Mouse (Mus musculus) C2C12 (cell line): Measurements from ENCODE around the gene Zfp428. TPM values are rescaled to one million over a fixed set of nuclear protein-coding genes. Genes with fewer than 3 reads are reported as not detected.

Source experiments
- H3K27me3 ChIP-seq: one replicate; pipeline ENCODE4 v1.6.1; 2011; ENCODE audit not compliant: control insufficient read depth, insufficient read depth, insufficient read length
- H3K36me3 ChIP-seq: one replicate; pipeline ENCODE4 v1.6.1; 2011; ENCODE audit not compliant: control insufficient read depth, insufficient read depth
- H3K4me3 ChIP-seq: one replicate; pipeline ENCODE4 v1.5.1; 2011; ENCODE audit warnings: mild to moderate bottlenecking, control low read depth; ENCODE audit not compliant: poor library complexity, insufficient read depth, severe bottlenecking
- H3K79me2 ChIP-seq: one replicate; pipeline ENCODE4 v1.6.1; 2011; ENCODE audit not compliant: control insufficient read depth, insufficient read depth
- H3K79me3 ChIP-seq: one replicate; pipeline ENCODE4 v1.6.1; 2011; ENCODE audit warnings: low read depth, control low read depth
- H3ac ChIP-seq: one replicate; pipeline ENCODE3; 2011; ENCODE audit warnings: low read depth; ENCODE audit not compliant: control insufficient read depth, insufficient read length
- CEBPB ChIP-seq: IDR thresholded peaks from one replicate; pipeline ENCODE4 v1.6.1; 2011; ENCODE audit warnings: low read depth, mild to moderate bottlenecking, control low read depth, moderate library complexity
- CTCF ChIP-seq: IDR thresholded peaks from one replicate; pipeline ENCODE4 v1.5.1; 2011; ENCODE audit not compliant: control insufficient read depth, insufficient read depth, insufficient read length
- FOSL1 ChIP-seq: IDR thresholded peaks from one replicate; pipeline ENCODE4 v1.8.0; 2011; ENCODE audit warnings: mild to moderate bottlenecking, low read length; ENCODE audit not compliant: poor library complexity, insufficient read depth, severe bottlenecking
- MAX ChIP-seq: IDR thresholded peaks from one replicate; pipeline ENCODE4 v1.6.1; 2011; ENCODE audit warnings: mild to moderate bottlenecking, control low read depth
- MYOD1 ChIP-seq: IDR thresholded peaks from one replicate; pipeline ENCODE4 v1.6.1; 2011; ENCODE audit warnings: low read depth; ENCODE audit not compliant: control insufficient read depth, insufficient read length
- MYOG ChIP-seq: IDR thresholded peaks from one replicate; pipeline ENCODE4 v1.6.1; 2011; ENCODE audit not compliant: control insufficient read depth, insufficient read length; ENCODE audit errors: extremely low read depth
- USF1 ChIP-seq: IDR thresholded peaks from one replicate; pipeline ENCODE4 v1.6.1; 2011; ENCODE audit warnings: low read depth, mild to moderate bottlenecking, control low read depth, moderate library complexity
- polyA plus RNA-seq: library from polyadenylated mRNA; unstranded; fragments of >200 nt; fragmentation: generic; extraction: Trizol; gene quantifications from one replicate; pipeline ENCODE4 v1.2.1, GENCODE M21; 2012; ENCODE audit warnings: missing spikeins

Gene Zfp428
- polyA plus RNA-seq, 1 experiment: 53.8 TPM

GRCm38 (mm10) chr7:24530062-24530931, 23.5 kb downstream of the Zfp428 start, which contains the start of gene Irgq:
TSS of gene Irgq (plus strand) at chr7:24530689.
- H3K27me3 ChIP-seq: no peaks in the 10 kb centered on the region
- H3K79me3 ChIP-seq: no peaks in the 10 kb centered on the region
- peak within 1 kb of the TSS; percentile 74 for H3ac ChIP-seq
- peaks cover 7% of the 10 kb centered on the region for H3K79me2 ChIP-seq
- H3K36me3 ChIP-seq: no peaks in the 10 kb centered on the region
- peak within 1 kb of the TSS; percentile 43 for H3K4me3 ChIP-seq
- TF ChIP-seq USF1 (no peak), CTCF (no peak), MAX (peak; percentile 94), MYOD1 (no peak), MYOG (no peak), FOSL1 (no peak)

- Histone ChIP-seq H3K79me3 (no peaks in the 10 kb centered on the region), H3ac (peak overlapping the region; percentile 53), H3K4me3 (peak overlapping the region; percentile 43), H3K27me3 (no peaks in the 10 kb centered on the region), H3K36me3 (no peaks in the 10 kb centered on the region), H3K79me2 (peaks cover 7% of the 10 kb centered on the region)
- no peak for TF ChIP-seq MYOD1
- peak; percentile 96 for TF ChIP-seq CTCF
Observed at GRCm38 (mm10) chr7:24531211-24531971, 24.6 kb downstream of the Zfp428 start.

- TF ChIP-seq MAX (no peak), CEBPB (no peak), MYOD1 (no peak), FOSL1 (no peak), USF1 (no peak), CTCF (no peak), MYOG (no peak)
- Histone ChIP-seq H3K27me3 (no peaks in the 10 kb centered on the region), H3K36me3 (no peaks in the 10 kb centered on the region), H3K79me2 (peaks cover 7% of the 10 kb centered on the region), H3K79me3 (no peaks in the 10 kb centered on the region), H3ac (no peak overlapping the region), H3K4me3 (no peak overlapping the region)
Observed at GRCm38 (mm10) chr7:24533031-24533571, 26.3 kb downstream of the Zfp428 start.

- TF ChIP-seq USF1: no peak
- TF ChIP-seq FOSL1: no peak
- TF ChIP-seq MYOD1: no peak
- TF ChIP-seq CEBPB: no peak
- TF ChIP-seq MYOG: no peak
- no peak for TF ChIP-seq CTCF
- TF ChIP-seq MAX: no peak
- Histone ChIP-seq H3K79me2 (peaks cover 7% of the 10 kb centered on the region), H3K79me3 (no peaks in the 10 kb centered on the region), H3K36me3 (no peaks in the 10 kb centered on the region), H3K4me3 (no peak overlapping the region), H3ac (no peak overlapping the region), H3K27me3 (no peaks in the 10 kb centered on the region)
Observed at GRCm38 (mm10) chr7:24533806-24534205, 27.0 kb downstream of the Zfp428 start.

- H3ac ChIP-seq: no peak overlapping the region
- H3K27me3 ChIP-seq: no peaks in the 10 kb centered on the region
- peaks cover 5% of the 10 kb centered on the region for H3K79me2 ChIP-seq
- H3K36me3 ChIP-seq: no peaks in the 10 kb centered on the region
- TF ChIP-seq MYOG (no peak), CTCF (no peak), CEBPB (no peak), MYOD1 (no peak), FOSL1 (no peak), USF1 (no peak), MAX (no peak)
- no peaks in the 10 kb centered on the region for H3K79me3 ChIP-seq
- H3K4me3 ChIP-seq: no peak overlapping the region
Observed at GRCm38 (mm10) chr7:24534301-24534700, 27.5 kb downstream of the Zfp428 start.
